Mouse (Mus musculus) CH12.LX (cell line): ENCODE measurements around the gene Mamdc4. TPM values are rescaled to one million over a fixed set of nuclear protein-coding genes. Genes with fewer than 3 reads are reported as not detected.

ENCODE experiments used
- DNase-seq: peaks from one replicate; pipeline ENCODE4 v3.0.0-alpha.2; 2013; ENCODE audit errors: extremely low read depth
- H3K27ac ChIP-seq: 2 replicates; pipeline ENCODE4 v1.5.1; 2012; ENCODE audit warnings: low read depth, mild to moderate bottlenecking, control low read depth, moderate library complexity; ENCODE audit not compliant: insufficient read depth
- H3K27me3 ChIP-seq: replicated peaks from 2 replicates; pipeline ENCODE3; 2012; ENCODE audit warnings: inconsistent platforms
- H3K36me3 ChIP-seq, 2 experiments: replicated peaks in 1 of 2; 2 replicates each; pipeline versions ENCODE3 to v1.6.1; 2012; ENCODE audit warnings: inconsistent platforms in 1 of 2, low read length in 1 of 2, mild to moderate bottlenecking in 1 of 2, mixed read lengths in 1 of 2, moderate library complexity in 1 of 2; ENCODE audit not compliant: control insufficient read depth in 1 of 2, insufficient read depth in 1 of 2
- H3K4me1 ChIP-seq, 2 experiments: 2 replicates each; pipeline ENCODE4 v1.6.1; 2012; ENCODE audit warnings: inconsistent platforms in 1 of 2, moderate library complexity in 1 of 2; ENCODE audit not compliant: insufficient read depth in 2 of 2, control insufficient read depth in 1 of 2
- H3K4me2 ChIP-seq: 2 replicates; pipeline ENCODE4 v1.6.1; 2012; ENCODE audit warnings: low read depth, mild to moderate bottlenecking, control low read depth; ENCODE audit not compliant: poor library complexity, insufficient read depth, severe bottlenecking
- H3K4me3 ChIP-seq, 3 experiments: fragments of 150-350 bp in 1 of 3; sonication (generic) in 1 of 3; replicated peaks in 1 of 3; 2 replicates each; pipeline versions ENCODE3 to v1.5.1; 2011 to 2012; ENCODE audit warnings: low read depth in 2 of 3, low read length in 2 of 3, mild to moderate bottlenecking in 2 of 3, moderate library complexity in 2 of 3, control low read depth in 1 of 3, improper control_type of control experiment in 1 of 3, inconsistent platforms in 1 of 3, mixed read lengths in 1 of 3; ENCODE audit not compliant: poor library complexity in 1 of 3
- H3K79me2 ChIP-seq: replicated peaks from 2 replicates; pipeline ENCODE4 v1.6.1; 2012; ENCODE audit warnings: mild to moderate bottlenecking, moderate library complexity; ENCODE audit not compliant: control insufficient read depth, poor library complexity, insufficient read depth, severe bottlenecking; ENCODE audit errors: extremely low read depth
- H3K9ac ChIP-seq: 2 replicates; pipeline ENCODE4 v1.6.1; 2012; ENCODE audit warnings: low read depth, mild to moderate bottlenecking, control low read depth, moderate library complexity; ENCODE audit not compliant: insufficient read depth
- H3K9me3 ChIP-seq: replicated peaks from 2 replicates; pipeline ENCODE3; 2012; ENCODE audit warnings: low read length, inconsistent platforms, mixed read lengths
- BHLHE40 ChIP-seq: IDR thresholded peaks from 2 replicates; pipeline ENCODE4 v1.6.1; 2011; ENCODE audit warnings: mild to moderate bottlenecking, low read depth, low read length, improper control_type of control experiment
- CHD1 ChIP-seq: IDR thresholded peaks from 2 replicates; pipeline ENCODE4 v1.6.1; 2012; ENCODE audit warnings: low read depth, low read length, improper control_type of control experiment, inconsistent platforms
- CHD2 ChIP-seq: IDR thresholded peaks from 2 replicates; pipeline ENCODE4 v1.6.1; 2011; ENCODE audit warnings: low read length, improper control_type of control experiment
- E2F4 ChIP-seq: IDR thresholded peaks from 2 replicates; pipeline ENCODE4 v1.6.1; 2011; ENCODE audit warnings: low read depth, low read length, improper control_type of control experiment; ENCODE audit not compliant: insufficient replicate concordance
- ELF1 ChIP-seq: IDR thresholded peaks from 2 replicates; pipeline ENCODE4 v1.6.1; 2014; ENCODE audit warnings: low read depth, mild to moderate bottlenecking, inconsistent platforms, low read length, improper control_type of control experiment
- EP300 ChIP-seq: IDR thresholded peaks from 2 replicates; pipeline ENCODE4 v1.6.1; 2011; ENCODE audit warnings: low read length, improper control_type of control experiment
- ETS1 ChIP-seq: conservative IDR thresholded peaks from 2 replicates; pipeline ENCODE4 v1.6.1; 2012; ENCODE audit warnings: low read depth, mild to moderate bottlenecking, inconsistent platforms, low read length, improper control_type of control experiment, moderate library complexity
- IRF4 ChIP-seq: IDR thresholded peaks from 2 replicates; pipeline ENCODE4 v1.6.1; 2014; ENCODE audit warnings: low read depth, mild to moderate bottlenecking, inconsistent platforms, low read length, improper control_type of control experiment
- JUN ChIP-seq: IDR thresholded peaks from 2 replicates; pipeline ENCODE4 v1.6.1; 2011; ENCODE audit warnings: low read depth, mild to moderate bottlenecking, low read length, improper control_type of control experiment, moderate library complexity; ENCODE audit not compliant: insufficient read depth
- MAX ChIP-seq: IDR thresholded peaks from 2 replicates; pipeline ENCODE4 v1.6.1; 2011; ENCODE audit warnings: low read length, improper control_type of control experiment
- MXI1 ChIP-seq: IDR thresholded peaks from 2 replicates; pipeline ENCODE4 v1.6.1; 2011; ENCODE audit warnings: mild to moderate bottlenecking, low read depth, low read length, improper control_type of control experiment
- MYC ChIP-seq: IDR thresholded peaks from 2 replicates; pipeline ENCODE4 v1.6.1; 2011; ENCODE audit warnings: low read depth, mild to moderate bottlenecking, improper control_type of control experiment, low read length
- NRF1 ChIP-seq: IDR thresholded peaks from 2 replicates; pipeline ENCODE4 v1.6.1; 2014; ENCODE audit warnings: low read depth, mild to moderate bottlenecking, inconsistent platforms, low read length, improper control_type of control experiment, moderate library complexity
- RCOR1 ChIP-seq: conservative IDR thresholded peaks from 2 replicates; pipeline ENCODE4 v1.6.1; 2012; ENCODE audit warnings: low read depth, mild to moderate bottlenecking, inconsistent platforms, low read length, improper control_type of control experiment
- SIN3A ChIP-seq: IDR thresholded peaks from 2 replicates; pipeline ENCODE4 v1.6.1; 2012; ENCODE audit warnings: low read length, improper control_type of control experiment, inconsistent platforms
- SMC3 ChIP-seq: IDR thresholded peaks from 2 replicates; pipeline ENCODE4 v1.6.1; 2011; ENCODE audit warnings: low read depth, low read length, improper control_type of control experiment
- TCF12 ChIP-seq: IDR thresholded peaks from 2 replicates; pipeline ENCODE4 v1.6.1; 2014; ENCODE audit warnings: low read depth, mild to moderate bottlenecking, inconsistent platforms, low read length, improper control_type of control experiment
- UBTF ChIP-seq: IDR thresholded peaks from 2 replicates; pipeline ENCODE4 v1.6.1; 2012; ENCODE audit warnings: low read depth, mild to moderate bottlenecking, inconsistent platforms, low read length, improper control_type of control experiment, moderate library complexity
- USF1 ChIP-seq: IDR thresholded peaks from 2 replicates; pipeline ENCODE4 v1.6.1; 2014; ENCODE audit warnings: low read depth, mild to moderate bottlenecking, inconsistent platforms, low read length, improper control_type of control experiment
- ZNF384 ChIP-seq: IDR thresholded peaks from 2 replicates; pipeline ENCODE4 v1.6.1; 2012; ENCODE audit warnings: low read depth, low read length, improper control_type of control experiment, inconsistent platforms
- dilution Hi-C: fragments of 300-500 bp; cut with MboI; formaldehyde crosslinking; loops from 2 replicates; pipeline ENCODE4 v1.14.3; 2020; ENCODE audit warnings: low sequenced_read_pairs; ENCODE audit not compliant: extremely low pct_unique_long_range_greater_than_20kb, extremely low pct_ligation_motif_present
- in situ Hi-C: fragments of 300-500 bp; cut with MboI; formaldehyde crosslinking; loops from 3 replicates; pipeline ENCODE4 v1.14.3; 2019; ENCODE audit warnings: low sequenced_read_pairs, low pct_ligation_motif_present, low pct_unique_long_range_greater_than_20kb, mixed read lengths
- polyA plus RNA-seq: library from polyadenylated mRNA; unstranded; fragments of >175 nt; gene quantifications from 2 replicates; pipeline ENCODE4 v1.2.1, GENCODE M21; 2012; ENCODE audit warnings: low read depth; ENCODE audit not compliant: insufficient read length
- total RNA-seq, 2 experiments: library from RNA; depleted of rRNA; stranded (reverse); fragments of 300-350 nt in 1 of 2; fragments of >200 nt in 1 of 2; gene quantifications; 2 replicates each; pipeline ENCODE4 v1.2.3; 2012 to 2014

Mamdc4 gene
- total and polyA plus RNA-seq, 3 experiments: 4.4 to 34.9 (median 11.5) TPM

DNA sequence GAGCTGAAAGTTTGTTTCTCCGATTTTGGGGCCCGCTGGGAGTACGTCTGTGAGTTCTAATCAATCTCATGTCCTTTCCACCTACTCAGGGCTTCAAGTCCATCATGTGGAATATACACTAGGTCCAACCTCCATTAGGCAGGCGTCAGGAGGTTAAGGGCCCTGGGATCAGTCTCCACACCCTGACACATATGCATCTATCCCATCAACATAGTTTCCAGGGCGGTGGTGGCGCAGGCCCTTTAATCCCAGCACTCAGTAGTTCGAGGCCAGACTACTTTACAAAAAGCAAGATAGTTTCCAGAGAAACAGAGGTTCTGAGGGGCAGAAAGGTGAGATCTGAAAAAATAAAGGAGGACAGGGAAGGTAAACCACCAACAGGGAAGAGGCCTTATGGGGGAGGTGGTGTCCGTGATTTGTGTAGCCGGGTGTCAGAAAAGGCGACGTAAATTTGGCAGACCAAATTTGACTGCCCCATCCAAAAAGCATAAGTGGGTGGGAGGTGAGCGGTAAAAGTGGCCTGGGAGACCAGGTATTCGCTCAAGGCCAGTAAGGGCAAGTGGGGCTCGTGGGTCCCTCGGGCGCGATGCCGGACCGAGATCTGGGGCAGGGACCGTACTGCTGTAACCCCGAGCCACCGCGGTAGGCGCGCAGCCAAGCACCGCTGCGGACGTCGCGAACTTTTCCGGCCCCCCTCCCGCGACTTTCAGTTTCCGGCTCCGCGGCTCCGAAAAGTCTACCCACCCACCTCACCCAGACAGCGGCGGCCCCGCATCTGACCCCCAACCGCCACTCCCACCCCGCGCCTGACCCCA lies 28.4 kb downstream of the Mamdc4 start:
- DNase-seq: peak; percentile 46

DNA sequence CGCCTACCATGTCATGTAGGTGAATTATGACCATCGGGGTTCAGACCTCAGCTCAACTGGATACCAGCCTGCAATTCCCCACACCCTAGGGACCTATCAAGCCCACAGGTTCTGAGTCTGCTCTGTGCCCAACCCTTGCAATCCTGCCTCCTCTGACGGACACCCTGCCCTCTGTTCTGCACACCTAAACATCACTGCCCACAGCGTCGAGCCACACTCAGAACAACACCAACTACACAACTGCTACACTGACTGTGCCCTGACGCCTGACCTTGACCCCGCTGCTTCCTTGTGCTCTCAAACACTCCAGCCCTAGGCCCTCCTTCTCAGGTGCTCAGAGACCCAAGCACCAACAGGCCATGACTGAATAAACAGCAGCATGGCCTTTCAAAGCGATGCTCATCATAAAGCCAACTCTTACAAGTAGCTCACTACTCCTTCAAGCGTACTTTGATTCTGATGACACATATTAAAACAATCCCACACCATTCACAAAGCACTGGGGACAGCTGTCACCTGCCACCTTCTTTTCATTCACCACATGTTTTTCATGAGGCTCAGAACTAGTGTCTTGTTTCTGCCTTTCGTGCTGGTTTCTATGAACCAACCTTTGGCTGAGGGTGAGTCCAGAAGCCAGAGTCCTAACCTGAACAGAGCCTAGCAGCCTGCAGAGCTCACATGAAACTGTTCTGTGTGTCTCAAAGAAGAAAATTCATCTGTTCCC lies 32.8 kb downstream of the Mamdc4 start:
- peaks cover 21 to 67% of the 10 kb centered on the region in 2 experiments for H3K36me3 ChIP-seq
- DNase-seq: no peak
- H3K4me3 ChIP-seq: peak overlapping the region in 1 of 3 experiments; percentile 17
- in situ Hi-C loops (no loop called here), dilution Hi-C loops (no loop called here)
- peak overlapping the region; percentile 18; the same call in 1 of the 2 replicates for H3K27ac ChIP-seq
- no peaks in the 10 kb centered on the region for H3K27me3 ChIP-seq
- peaks cover 78% of the 10 kb centered on the region for H3K79me2 ChIP-seq
- H3K4me1 ChIP-seq: peaks cover 36 to 84% of the 10 kb centered on the region in 2 experiments
- no peaks in the 10 kb centered on the region for H3K9me3 ChIP-seq
- no peak overlapping the region; the same call in 1 of the 2 replicates for H3K4me2 ChIP-seq
- no peak overlapping the region for H3K9ac ChIP-seq
- no peak for TF ChIP-seq SMC3
- TF ChIP-seq SIN3A: peak; percentile 40; the same call in 1 of the 2 replicates
- TF ChIP-seq CHD2: no peak
- 0 out of 2 replicates have a peak, but pooled peaks have one; percentile 26 for TF ChIP-seq MYC
- TF ChIP-seq E2F4: no peak
- no peak for TF ChIP-seq ELF1
- TF ChIP-seq TCF12: 0 out of 2 replicates have a peak, but pooled peaks have one; percentile 29
- TF ChIP-seq JUN: no peak
- no peak for TF ChIP-seq EP300
- no peak for TF ChIP-seq ZNF384
- TF ChIP-seq BHLHE40: peak; percentile 49; the same call in 1 of the 2 replicates
- no peak for TF ChIP-seq NRF1
- TF ChIP-seq MXI1: 0 out of 2 replicates have a peak, but pooled peaks have one; percentile 37
- peak; percentile 26; the same call in 1 of the 2 replicates for TF ChIP-seq ETS1

More for the DNA sequence above, 28.4 kb downstream of the Mamdc4 start:
- TF ChIP-seq TCF12 (peak; percentile 21; the same call in 1 of the 2 replicates), MXI1 (peak; percentile 59), IRF4 (peak; percentile 45; the same call in 1 of the 2 replicates), MAX (peak; percentile 32; the same call in 1 of the 2 replicates), SMC3 (no peak; the same call in 1 of the 2 replicates), E2F4 (peak; percentile 11; the same call in 1 of the 2 replicates), RCOR1 (no peak), CHD2 (peak; percentile 24; the same call in 1 of the 2 replicates), UBTF (0 out of 2 replicates have a peak, but pooled peaks have one; percentile 72), USF1 (no peak), CHD1 (peak; percentile 64)
- TF ChIP-seq, all 38 proteins: peak for 8
- Histone ChIP-seq H3K4me3 (peak overlapping the region; percentile 79 to 96 (median 88)), H3K27ac (peak overlapping the region; percentile 64), H3K9ac (peak overlapping the region; percentile 77), H3K79me2 (peaks cover 51% of the 10 kb centered on the region), H3K4me2 (peak overlapping the region; percentile 95), H3K9me3 (no peaks in the 10 kb centered on the region), H3K4me1 (peaks cover 50 to 76% of the 10 kb centered on the region in 2 experiments), H3K27me3 (no peaks in the 10 kb centered on the region), H3K36me3 (peaks cover 9 to 30% of the 10 kb centered on the region in 2 experiments)
- dilution Hi-C loops: no loop called here
- in situ Hi-C loops: no loop called here
